Mouse (Mus musculus): ENCODE measurements around the gene Prss32. TPM values are rescaled to one million over a fixed set of nuclear protein-coding genes. Genes with fewer than 3 reads are reported as not detected.

The Prss32 gene
- polyA plus RNA-seq, 1 experiment = not detected

DNA sequence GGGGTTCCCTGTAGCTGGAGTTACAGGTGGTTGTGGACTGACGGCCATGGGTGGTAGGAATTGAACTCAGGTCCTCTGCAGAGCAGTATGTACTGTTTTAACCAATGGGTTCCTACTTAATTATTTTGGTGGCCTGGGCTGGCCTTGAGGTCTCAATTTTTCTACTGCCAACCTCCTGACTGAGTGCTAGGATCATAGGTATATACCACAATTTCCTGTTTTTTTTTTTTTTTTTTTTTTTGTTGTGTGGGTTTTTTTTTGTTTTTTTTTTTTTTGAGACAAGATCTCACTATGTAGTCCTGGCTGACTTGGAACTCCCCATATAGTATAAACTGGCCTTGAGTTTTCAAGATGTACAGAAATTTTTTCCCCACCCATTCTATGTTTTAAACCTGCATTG is 12.5 kb upstream of the Prss32 start:
- TF ChIP-seq POLR2A (IDR thresholded peaks at IDR 0.05; ENCODE audit: extremely low read depth, insufficient read depth, low read length) (no peak), CTCF (IDR thresholded peaks at IDR 0.05; ENCODE audit: extremely low read depth, insufficient read depth, low read length) (no peak)
- Histone ChIP-seq H3K4me3 (ENCODE audit: insufficient read depth, low read length) (no peak overlapping the region), H3K27ac (ENCODE audit: insufficient read depth, low read length) (no peak overlapping the region), H3K4me1 (ENCODE audit: control insufficient read depth, insufficient read depth, low read length) (no peaks in the 10 kb centered on the region; the same call in 1 of the 2 replicates)

GRCm38 (mm10) chr17:23836006-23836575 is 7.6 kb upstream of the Prss32 start, which contains the start of gene Prss33:
Prss33 (minus strand) TSS chr17:23836056.
- Histone ChIP-seq H3K4me1 (ENCODE audit: control insufficient read depth, insufficient read depth, low read length) (no peaks in the 10 kb centered on the region), H3K4me3 (ENCODE audit: insufficient read depth, low read length) (no peak within 1 kb of the TSS), H3K27ac (ENCODE audit: insufficient read depth, low read length) (no peak within 1 kb of the TSS)
- no peak for TF ChIP-seq CTCF (IDR thresholded peaks at IDR 0.05; ENCODE audit: extremely low read depth, insufficient read depth, low read length)
- TF ChIP-seq POLR2A (IDR thresholded peaks at IDR 0.05; ENCODE audit: extremely low read depth, insufficient read depth, low read length) = no peak

DNA sequence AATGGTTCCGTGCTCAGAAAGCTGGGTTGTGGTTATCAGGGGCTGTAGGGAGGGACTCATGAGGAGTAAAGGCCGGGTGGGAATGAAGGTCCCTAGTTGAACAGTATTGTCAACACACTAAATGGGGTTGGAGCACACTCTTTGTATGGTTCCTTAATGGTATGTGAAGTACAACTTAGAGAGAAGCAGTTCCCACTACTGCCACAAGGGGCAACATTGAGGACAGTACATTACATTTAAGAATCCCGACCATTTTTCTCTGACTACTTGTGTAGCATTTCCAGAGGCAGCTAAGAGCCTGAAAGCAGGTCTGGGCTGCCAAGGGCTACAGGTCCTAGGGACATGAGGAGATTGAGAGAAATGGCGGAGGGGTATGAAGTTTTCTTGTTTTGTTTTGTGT is 2.5 kb upstream of the Prss32 start:
- no peak overlapping the region for H3K4me3 ChIP-seq (ENCODE audit: insufficient read depth, low read length)

DNA sequence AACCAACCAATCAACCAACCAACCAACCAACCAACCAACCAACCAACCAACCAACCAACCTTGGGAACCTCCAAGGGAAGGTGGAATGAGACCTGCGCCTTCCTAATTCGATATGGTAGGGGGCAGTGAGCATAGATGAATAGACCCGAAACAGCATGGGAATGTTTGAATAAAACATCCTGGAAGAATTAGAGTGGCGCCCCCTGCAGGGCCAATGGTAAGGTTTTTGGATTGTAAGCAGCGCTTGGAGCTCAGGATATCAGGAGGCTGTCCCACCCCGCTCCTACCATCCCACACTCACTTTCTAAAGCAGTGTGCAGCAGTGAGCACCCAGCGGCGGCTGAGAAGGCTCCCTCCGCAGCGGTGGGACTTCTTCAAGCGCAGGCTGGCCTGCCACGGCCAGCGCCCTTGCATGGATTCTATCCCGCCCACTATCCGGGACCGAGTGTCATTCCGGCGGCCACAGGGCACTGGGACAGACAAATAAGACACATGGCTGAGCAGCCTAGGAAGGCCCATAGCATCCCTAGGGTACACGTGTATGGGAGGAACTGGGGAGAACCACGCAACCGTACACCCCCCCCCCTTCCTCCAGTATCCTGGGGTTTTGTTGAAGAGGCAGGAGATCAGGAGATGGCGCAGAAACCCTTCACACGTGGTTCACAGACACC is 379 bp upstream of the Prss32 start:
- Histone ChIP-seq H3K27ac (ENCODE audit: insufficient read depth, low read length) (no peak overlapping the region), H3K4me3 (ENCODE audit: insufficient read depth, low read length) (no peak overlapping the region), H3K4me1 (ENCODE audit: control insufficient read depth, insufficient read depth, low read length) (no peaks in the 10 kb centered on the region)
- TF ChIP-seq POLR2A (IDR thresholded peaks at IDR 0.05; ENCODE audit: extremely low read depth, insufficient read depth, low read length) (no peak), CTCF (IDR thresholded peaks at IDR 0.05; ENCODE audit: extremely low read depth, insufficient read depth, low read length) (no peak)

More for the DNA sequence above, 2.5 kb upstream of the Prss32 start:
- no peak for TF ChIP-seq POLR2A (IDR thresholded peaks at IDR 0.05; ENCODE audit: extremely low read depth, insufficient read depth, low read length)
- peak; percentile 42 for TF ChIP-seq CTCF (IDR thresholded peaks at IDR 0.05; ENCODE audit: extremely low read depth, insufficient read depth, low read length)
- no peaks in the 10 kb centered on the region for H3K4me1 ChIP-seq (ENCODE audit: control insufficient read depth, insufficient read depth, low read length)
- no peak overlapping the region for H3K27ac ChIP-seq (ENCODE audit: insufficient read depth, low read length)

GRCm38 (mm10) chr17:23850028-23850427 is 6.4 kb downstream of the Prss32 start:
- TF ChIP-seq POLR2A (IDR thresholded peaks at IDR 0.05; ENCODE audit: extremely low read depth, insufficient read depth, low read length) = no peak
- 0 out of 2 replicates have a peak, but pooled peaks have one; percentile 5 for TF ChIP-seq CTCF (IDR thresholded peaks at IDR 0.05; ENCODE audit: extremely low read depth, insufficient read depth, low read length)
- Histone ChIP-seq H3K27ac (ENCODE audit: insufficient read depth, low read length) (no peak overlapping the region), H3K4me3 (ENCODE audit: insufficient read depth, low read length) (no peak overlapping the region)

DNA sequence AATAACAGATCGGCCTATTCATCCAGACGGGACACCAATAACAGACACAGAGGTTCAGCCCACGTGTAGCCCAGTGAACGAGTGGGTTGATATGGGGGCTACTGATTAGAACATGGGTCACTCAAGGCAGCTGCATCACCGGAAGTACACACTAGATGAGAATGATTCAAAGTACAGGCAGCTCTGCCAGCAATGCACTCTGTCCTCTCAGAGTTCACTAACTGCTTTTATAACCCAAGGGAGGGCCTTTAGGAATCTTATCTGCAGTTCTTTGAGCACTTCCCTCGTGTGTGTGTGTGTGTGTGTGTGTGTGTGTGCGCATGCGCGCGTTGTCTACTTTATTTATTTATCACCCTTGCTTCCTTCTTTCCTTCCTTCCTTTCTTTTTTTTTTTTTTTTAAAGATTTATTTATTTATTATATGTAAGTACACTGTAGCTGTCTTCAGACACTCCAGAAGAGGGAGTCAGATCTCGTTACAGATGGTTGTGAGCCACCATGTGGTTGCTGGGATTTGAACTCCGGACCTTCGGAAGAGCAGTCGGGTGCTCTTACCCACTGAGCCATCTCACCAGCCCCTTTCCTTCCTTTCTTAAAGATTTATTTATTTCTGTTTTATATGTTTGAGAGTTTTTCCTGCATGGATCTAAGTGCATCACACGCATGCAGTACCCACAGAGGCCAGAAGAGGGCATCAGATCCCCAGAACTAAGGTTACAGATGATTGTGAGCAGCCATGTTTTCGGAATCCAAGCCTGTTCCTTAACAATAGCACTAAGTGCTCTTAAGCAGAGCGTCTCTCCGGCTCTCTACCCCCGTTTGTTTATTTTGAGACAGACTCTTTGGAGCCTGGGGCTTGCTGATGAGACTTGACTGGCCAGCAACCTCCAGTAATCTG is 7.4 kb downstream of the Prss32 start:
- H3K4me3 ChIP-seq (ENCODE audit: insufficient read depth, low read length) = no peak overlapping the region
- TF ChIP-seq CTCF (IDR thresholded peaks at IDR 0.05; ENCODE audit: extremely low read depth, insufficient read depth, low read length) (peak; percentile 75), POLR2A (IDR thresholded peaks at IDR 0.05; ENCODE audit: extremely low read depth, insufficient read depth, low read length) (no peak)
- H3K4me1 ChIP-seq (ENCODE audit: control insufficient read depth, insufficient read depth, low read length) = no peaks in the 10 kb centered on the region
- H3K27ac ChIP-seq (ENCODE audit: insufficient read depth, low read length) = no peak overlapping the region

More at GRCm38 (mm10) chr17:23850028-23850427, 6.4 kb downstream of the Prss32 start:
- H3K4me1 ChIP-seq (ENCODE audit: control insufficient read depth, insufficient read depth, low read length) = no peaks in the 10 kb centered on the region

GRCm38 (mm10) chr17:23853292-23853691 is 9.6 kb downstream of the Prss32 start:
- no peaks in the 10 kb centered on the region for H3K4me1 ChIP-seq (ENCODE audit: control insufficient read depth, insufficient read depth, low read length)
- no peak overlapping the region for H3K27ac ChIP-seq (ENCODE audit: insufficient read depth, low read length)
- no peak for TF ChIP-seq POLR2A (IDR thresholded peaks at IDR 0.05; ENCODE audit: extremely low read depth, insufficient read depth, low read length)
- TF ChIP-seq CTCF (IDR thresholded peaks at IDR 0.05; ENCODE audit: extremely low read depth, insufficient read depth, low read length) = peak; percentile 28; the same call in 1 of the 2 replicates
- H3K4me3 ChIP-seq (ENCODE audit: insufficient read depth, low read length) = no peak overlapping the region

DNA sequence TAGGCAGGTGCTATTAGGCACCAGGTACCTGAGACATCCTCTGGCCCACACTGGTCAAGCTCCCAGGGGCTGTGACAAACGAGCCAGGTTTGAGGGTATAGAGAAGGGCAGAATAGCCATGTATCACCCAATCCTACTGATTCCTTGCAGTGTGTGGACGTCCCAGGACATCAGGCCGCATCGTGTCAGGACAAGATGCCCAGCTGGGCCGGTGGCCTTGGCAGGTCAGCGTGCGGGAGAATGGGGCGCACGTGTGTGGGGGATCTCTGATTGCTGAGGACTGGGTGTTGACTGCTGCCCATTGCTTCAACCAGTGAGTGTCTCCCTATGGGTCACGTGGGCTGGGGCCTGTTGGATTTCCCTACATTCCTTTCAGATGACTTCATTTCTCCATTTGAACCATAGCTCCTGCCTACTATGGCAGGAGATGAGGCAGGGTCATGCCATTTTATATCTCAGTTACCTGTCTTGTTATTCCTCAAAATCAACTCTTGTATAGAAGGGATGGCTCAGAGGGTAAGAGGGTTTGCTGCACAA is 10.6 kb downstream of the Prss32 start:
- TF ChIP-seq CTCF (IDR thresholded peaks at IDR 0.05; ENCODE audit: extremely low read depth, insufficient read depth, low read length) (no peak), POLR2A (IDR thresholded peaks at IDR 0.05; ENCODE audit: extremely low read depth, insufficient read depth, low read length) (no peak)
- H3K27ac ChIP-seq (ENCODE audit: insufficient read depth, low read length) = no peak overlapping the region
- no peaks in the 10 kb centered on the region for H3K4me1 ChIP-seq (ENCODE audit: control insufficient read depth, insufficient read depth, low read length)
- no peak overlapping the region for H3K4me3 ChIP-seq (ENCODE audit: insufficient read depth, low read length)

GRCm38 (mm10) chr17:23857193-23857592 is 13.5 kb downstream of the Prss32 start:
- H3K4me3 ChIP-seq (ENCODE audit: insufficient read depth, low read length) = no peak overlapping the region

More at GRCm38 (mm10) chr17:23857193-23857592, 13.5 kb downstream of the Prss32 start:
- TF ChIP-seq POLR2A (IDR thresholded peaks at IDR 0.05; ENCODE audit: extremely low read depth, insufficient read depth, low read length) (no peak), CTCF (IDR thresholded peaks at IDR 0.05; ENCODE audit: extremely low read depth, insufficient read depth, low read length) (no peak)
- Histone ChIP-seq H3K27ac (ENCODE audit: insufficient read depth, low read length) (no peak overlapping the region), H3K4me1 (ENCODE audit: control insufficient read depth, insufficient read depth, low read length) (no peaks in the 10 kb centered on the region)

Data from cortical plate, adult 2 months (tissue).